Mouse (Mus musculus) cerebellum, adult 2 months (tissue): ENCODE results near the gene Pygb.

Source experiments
- CTCF ChIP-seq: fragments of 200-500 bp; IDR thresholded peaks from 2 replicates; pipeline ENCODE4 v1.5.1; 2011; ENCODE audit warnings: low read depth, mild to moderate bottlenecking, control low read depth, low read length, moderate library complexity, borderline replicate concordance; ENCODE audit not compliant: insufficient read depth
- POLR2A ChIP-seq: fragments of 200-500 bp; IDR thresholded peaks from 2 replicates; pipeline ENCODE4 v1.6.1; 2011; ENCODE audit warnings: low read length, control low read depth, borderline replicate concordance; ENCODE audit not compliant: insufficient read depth

DNA sequence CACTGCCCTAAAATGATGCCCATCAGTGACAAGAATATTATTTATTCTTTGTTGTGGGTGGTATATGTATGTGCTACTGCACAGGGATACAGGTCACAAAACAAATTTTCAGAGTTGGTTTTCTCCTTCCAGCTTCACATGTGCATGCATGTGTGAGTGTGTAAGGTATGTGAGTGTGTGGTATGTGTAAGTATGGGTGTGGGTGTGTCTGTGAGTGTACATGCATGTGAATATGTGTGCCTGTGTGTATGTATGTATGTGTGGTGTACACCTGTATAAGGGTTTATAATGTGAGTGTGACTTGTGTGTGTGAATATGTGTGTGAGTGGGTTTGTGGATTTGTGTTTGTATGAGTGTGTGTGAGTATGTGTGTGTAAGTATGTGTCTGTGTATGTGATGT is 68.7 kb downstream of the Pygb start:
- no peak for TF ChIP-seq CTCF
- TF ChIP-seq POLR2A = no peak
